ENCODE assay signal across 20 mouse cellular contexts in genomic region chr7:123397931-123398330, GRCm38 (mm10).
"Had no signal": no experiment of that assay in that cellular context is flagged by ENCODE, and none has a peak within 500 bp of the region (broad histone marks: within the 10 kb centered on the region; RNA-seq: fewer than 3 reads in every experiment).

No protein-coding gene starts in this region.

- ATAC-seq: liver, embryonic 12.5 days; midbrain, embryonic 15.5 days had no signal

- DNase-seq: kidney, adult 8-10 months; kidney, postnatal 14 days; kidney, postnatal 4 days; liver; lung, adult 18-20 months; lung, postnatal 14 days; lung, postnatal 4 days; right cerebral cortex, adult 18-20 months; right cerebral cortex, postnatal 14 days; right cerebral cortex, postnatal 4 days; thymus, adult 18-20 months; thymus, postnatal 36 days had no signal

- H3K27ac ChIP-seq: limb, embryonic 10.5 days; limb, embryonic 13.5 days; liver, embryonic 12.5 days; liver, embryonic 15.5 days; midbrain, embryonic 12.5 days; midbrain, embryonic 15.5 days; neural tube, embryonic 12.5 days; neural tube, embryonic 15.5 days had no signal

- H3K4me1 ChIP-seq: limb, embryonic 10.5 days; limb, embryonic 13.5 days; midbrain, embryonic 12.5 days; neural tube, embryonic 12.5 days had no signal

- H3K4me3 ChIP-seq: limb, embryonic 10.5 days; limb, embryonic 13.5 days; liver, embryonic 12.5 days; liver, embryonic 15.5 days; midbrain, embryonic 12.5 days; midbrain, embryonic 15.5 days; neural tube, embryonic 12.5 days; neural tube, embryonic 15.5 days had no signal
